Mouse (Mus musculus): Measurements from ENCODE around the gene Ctsw. TPM values are rescaled to one million over a fixed set of nuclear protein-coding genes. Genes with fewer than 3 reads are reported as not detected.

Gene Ctsw
- total RNA-seq, 2 experiments from 2014 or later = 0.47 to 0.79 TPM

GRCm38 (mm10) chr19:5488878-5489571 lies 20.7 kb upstream of the Ctsw start:
- ATAC-seq (replicated peaks; ENCODE audit: poor library complexity) = peak; percentile 59

GRCm38 (mm10) chr19:5487768-5488550 lies 19.7 kb upstream of the Ctsw start, which contains the start of gene Mus81:
Gene Mus81 (minus strand): TSS chr19:5488402.
- ATAC-seq (replicated peaks; ENCODE audit: poor library complexity) = peak; percentile 51

GRCm38 (mm10) chr19:5486771-5487170 lies 18.5 kb upstream of the Ctsw start:
- ATAC-seq (replicated peaks; ENCODE audit: poor library complexity) = no peak

GRCm38 (mm10) chr19:5486286-5486685 lies 18.0 kb upstream of the Ctsw start:
- no peak for ATAC-seq (replicated peaks; ENCODE audit: poor library complexity)

- ATAC-seq (replicated peaks; ENCODE audit: poor library complexity) = no peak
Measured at GRCm38 (mm10) chr19:5485821-5486220, 17.5 kb upstream of the Ctsw start.

- no peak for ATAC-seq (replicated peaks; ENCODE audit: poor library complexity)
Measured at GRCm38 (mm10) chr19:5485371-5485770, 17.1 kb upstream of the Ctsw start.

- no peak for ATAC-seq (replicated peaks; ENCODE audit: poor library complexity)
Measured at GRCm38 (mm10) chr19:5484496-5484895, 16.2 kb upstream of the Ctsw start.

- ATAC-seq (replicated peaks; ENCODE audit: poor library complexity) = no peak
Measured at GRCm38 (mm10) chr19:5483386-5484359, 15.4 kb upstream of the Ctsw start.

- no peak for ATAC-seq (replicated peaks; ENCODE audit: poor library complexity)
Measured at GRCm38 (mm10) chr19:5481398-5481797, 13.1 kb upstream of the Ctsw start.

- no peak for ATAC-seq (replicated peaks; ENCODE audit: poor library complexity)
Measured at GRCm38 (mm10) chr19:5480016-5480415, 11.7 kb upstream of the Ctsw start.

GRCm38 (mm10) chr19:5477668-5478300 lies 9.5 kb upstream of the Ctsw start:
- no peak for ATAC-seq (replicated peaks; ENCODE audit: poor library complexity)

GRCm38 (mm10) chr19:5477004-5477667 lies 8.8 kb upstream of the Ctsw start:
- no peak for ATAC-seq (replicated peaks; ENCODE audit: poor library complexity)

- no peak for ATAC-seq (replicated peaks; ENCODE audit: poor library complexity)
Measured at GRCm38 (mm10) chr19:5475069-5475714, 6.9 kb upstream of the Ctsw start.

GRCm38 (mm10) chr19:5474281-5475068 lies 6.2 kb upstream of the Ctsw start:
- peak; percentile 33 for ATAC-seq (replicated peaks; ENCODE audit: poor library complexity)

GRCm38 (mm10) chr19:5473720-5474119 lies 5.4 kb upstream of the Ctsw start, which contains the start of gene Efemp2:
Gene Efemp2 (plus strand): TSS chr19:5473954.
- ATAC-seq (replicated peaks; ENCODE audit: poor library complexity) = peak; percentile 79

- no peak for ATAC-seq (replicated peaks; ENCODE audit: poor library complexity)
Measured at GRCm38 (mm10) chr19:5472857-5473256, 4.5 kb upstream of the Ctsw start.

- no peak for ATAC-seq (replicated peaks; ENCODE audit: poor library complexity)
Measured at GRCm38 (mm10) chr19:5471846-5472245, 3.5 kb upstream of the Ctsw start.

GRCm38 (mm10) chr19:5466916-5467500 lies 1.3 kb downstream of the Ctsw start:
- no peak for ATAC-seq (replicated peaks; ENCODE audit: poor library complexity)
